Mouse (Mus musculus) heart, postnatal 0 days (tissue): Measurements from ENCODE around the gene Tbc1d10a.

Experiments
- CTCF ChIP-seq: IDR thresholded peaks from 2 replicates; pipeline ENCODE4 v1.5.1; 2016; ENCODE audit warnings: antibody characterized with exemption, control low read depth, low read depth
- EP300 ChIP-seq: IDR thresholded peaks from 2 replicates; pipeline ENCODE4 v1.6.1; 2016; ENCODE audit warnings: antibody characterized with exemption, low read depth

DNA sequence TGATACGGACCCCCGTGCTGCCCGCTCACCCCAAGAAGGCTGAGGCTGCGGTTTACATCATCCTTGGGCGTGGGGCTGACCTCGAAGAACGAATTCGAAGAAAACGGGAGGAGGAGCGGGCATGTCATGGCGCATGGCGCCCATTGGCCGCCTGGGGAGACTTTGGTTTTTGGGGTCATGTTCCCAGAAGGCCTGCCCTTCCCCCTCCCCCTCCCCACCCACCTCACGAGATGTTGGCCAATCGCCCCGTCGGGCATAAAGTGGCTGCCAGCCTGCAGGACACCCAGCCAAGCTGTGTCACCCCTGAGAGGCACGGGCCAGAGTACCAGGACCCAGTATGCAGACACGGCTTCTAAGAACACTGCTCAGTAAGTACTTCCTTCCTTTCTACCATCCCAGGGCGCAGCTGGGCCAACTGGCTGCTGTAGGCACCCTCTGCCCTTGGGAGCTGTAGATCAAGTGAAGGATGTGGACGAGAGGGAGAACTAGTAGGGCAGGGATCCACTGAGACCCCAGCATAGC, 50.0 kb downstream of the Tbc1d10a start:
- no peak for TF ChIP-seq CTCF
- TF ChIP-seq EP300, result no peak
